Mouse (Mus musculus): ENCODE results near the gene Notch3. TPM values are rescaled to one million over a fixed set of nuclear protein-coding genes. Genes with fewer than 3 reads are reported as not detected.

Notch3 gene
- polyA plus RNA-seq (2012; rRNA removed; ENCODE audit: low replicate concordance): 50.7 and 68.4 TPM in 2 replicates

GRCm38 (mm10) chr17:32166687-32167086 lies at the start of gene Notch3:
Gene Notch3 (minus strand): TSS chr17:32166852.

GRCm38 (mm10) chr17:32188863-32189636 lies 22.4 kb upstream of the Notch3 start, which contains the start of gene Ephx3:
Gene Ephx3 (minus strand): TSS chr17:32189549.

Other genes starting within 250 kb of the Notch3 start
- 5.7 and 19.9 TPM in 2 replicates for gene Rrp1b, start 130.8 kb downstream of the Notch3 start, polyA plus RNA-seq (2012; rRNA removed; ENCODE audit: low replicate concordance)
- gene Hsf2bp, start 130.5 kb downstream of the Notch3 start, polyA plus RNA-seq (2012; rRNA removed; ENCODE audit: low replicate concordance): 0.20 TPM in 1 of 2 replicates, not detected in the other
- gene Ephx3, start 22.7 kb upstream of the Notch3 start, polyA plus RNA-seq (2012; rRNA removed; ENCODE audit: low replicate concordance): 2.2 and 7.0 TPM in 2 replicates
- gene Brd4, start 117.9 kb upstream of the Notch3 start, polyA plus RNA-seq (2012; rRNA removed; ENCODE audit: low replicate concordance): 23.2 and 39.1 TPM in 2 replicates
- 47.7 and 91.4 TPM in 2 replicates for gene Akap8, start 154.4 kb upstream of the Notch3 start, polyA plus RNA-seq (2012; rRNA removed; ENCODE audit: low replicate concordance)
- gene Akap8l, start 183.8 kb upstream of the Notch3 start, polyA plus RNA-seq (2012; rRNA removed; ENCODE audit: low replicate concordance): 89.6 and 127 TPM in 2 replicates
- 31.6 and 59.8 TPM in 2 replicates for gene Wiz, start 222.6 kb upstream of the Notch3 start, polyA plus RNA-seq (2012; rRNA removed; ENCODE audit: low replicate concordance)
- gene Rasal3, start 236.7 kb upstream of the Notch3 start, polyA plus RNA-seq (2012; rRNA removed; ENCODE audit: low replicate concordance): 4.1 and 8.3 TPM in 2 replicates

Data from subcutaneous adipose tissue, adult 2 months (tissue).